Mouse (Mus musculus): Measurements from ENCODE around the gene Ednrb. TPM values are rescaled to one million over a fixed set of nuclear protein-coding genes. Genes with fewer than 3 reads are reported as not detected.
"Not testable (repeated sequence)": the region's sequence is repeated elsewhere in the genome, so short reads cannot be mapped to it uniquely, and the experiment has no call there.

The Ednrb gene
- polyA plus RNA-seq, 1 experiment = 11.5 TPM

GRCm38 (mm10) chr14:103823501-103823900, 20.7 kb downstream of the Ednrb start:
- no peak for DNase-seq (ENCODE audit: low spot score)

DNA sequence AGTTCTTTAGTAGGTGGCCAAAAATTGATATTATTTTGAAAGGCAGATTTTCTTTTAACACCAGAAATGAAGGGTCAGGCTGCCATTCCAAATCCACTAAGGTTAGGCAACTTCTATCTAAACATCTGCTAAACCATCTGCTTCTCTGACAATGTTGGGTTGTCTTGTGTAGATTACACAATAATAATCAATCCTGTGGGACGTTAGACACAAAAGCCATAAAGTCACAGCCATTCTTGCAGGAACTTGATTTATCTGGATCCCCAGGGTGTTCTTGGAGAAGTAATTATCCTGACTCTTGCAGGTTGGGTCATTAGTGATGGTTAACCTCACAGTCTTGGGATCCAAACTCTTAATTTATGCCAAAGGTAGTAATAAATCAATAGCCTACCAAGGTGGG, 21.6 kb downstream of the Ednrb start:
- DNase-seq (ENCODE audit: low spot score) = no peak

GRCm38 (mm10) chr14:103816637-103817308, 27.4 kb downstream of the Ednrb start:
- no peak for DNase-seq (ENCODE audit: low spot score)

DNA sequence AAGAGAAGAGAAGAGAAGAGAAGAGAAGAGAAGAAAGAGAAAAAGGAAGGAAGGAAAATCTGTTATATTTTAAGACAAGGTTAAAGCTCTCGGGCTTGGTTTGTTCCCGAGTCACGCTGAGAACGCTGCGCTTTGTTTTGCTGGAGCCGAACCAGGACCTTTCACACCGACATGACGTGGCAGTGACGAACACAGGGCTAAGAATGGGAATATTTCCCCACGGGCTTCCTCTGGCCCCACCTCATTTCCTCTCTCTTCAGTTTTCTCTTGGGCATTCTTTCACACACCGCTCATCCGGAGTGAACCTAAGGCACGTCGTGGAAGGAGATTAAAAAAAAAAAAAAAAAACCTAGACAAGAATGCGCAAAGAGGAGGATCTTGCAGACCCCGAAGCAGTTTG, 28.7 kb downstream of the Ednrb start:
- no peak for DNase-seq (ENCODE audit: low spot score)

DNA sequence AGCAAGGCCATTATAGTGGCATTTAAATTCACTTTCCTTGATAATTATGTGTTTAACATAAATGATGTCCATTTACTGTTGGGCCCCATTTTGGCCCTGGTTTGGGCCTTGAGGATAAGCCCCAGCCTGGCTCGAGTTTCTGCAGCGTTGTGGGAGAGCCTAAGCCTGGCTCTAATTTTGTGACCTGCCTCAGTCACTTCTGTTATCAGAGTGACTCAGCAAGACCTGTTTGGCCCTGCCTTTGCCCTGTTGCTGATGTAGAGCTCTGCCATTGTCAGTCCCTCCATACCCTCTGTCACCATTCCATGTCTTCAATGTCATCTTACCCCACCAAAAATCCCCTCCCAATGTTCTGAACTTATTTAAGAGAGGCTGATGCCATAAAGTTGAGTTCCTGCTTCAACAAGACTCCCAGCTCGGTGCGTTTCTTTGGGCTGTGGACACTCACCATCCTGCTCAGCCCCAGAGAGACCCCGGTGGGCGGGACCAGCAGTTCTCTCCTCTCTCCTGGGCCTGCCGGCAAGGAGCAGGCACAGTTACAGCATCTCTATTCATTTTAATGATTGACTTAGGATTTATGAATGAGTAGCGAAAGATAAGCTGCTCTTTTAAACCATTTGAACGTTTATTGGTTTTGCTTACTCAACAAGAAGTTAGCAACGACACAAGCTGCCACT, 30.0 kb downstream of the Ednrb start:
- no peak for DNase-seq (ENCODE audit: low spot score)

DNA sequence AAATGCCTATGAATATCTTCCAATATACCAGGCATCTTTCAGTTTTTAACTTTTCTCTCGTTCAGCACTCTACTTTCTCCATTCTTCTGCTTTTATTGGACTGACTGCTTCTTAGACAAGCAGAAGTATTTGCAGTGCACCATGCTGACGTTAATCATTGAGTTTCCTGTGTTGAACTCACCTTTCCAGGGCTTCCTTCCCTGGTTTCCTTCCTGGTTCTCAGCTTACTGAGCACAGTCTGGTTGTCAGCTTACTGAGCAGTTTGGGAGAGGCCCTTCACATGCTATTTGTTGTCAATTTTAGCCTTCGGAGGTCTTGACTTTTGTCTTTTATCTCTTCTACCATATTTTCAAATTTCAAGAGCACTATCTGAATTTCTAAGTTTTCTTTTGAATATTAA, 31.0 kb downstream of the Ednrb start:
- no peak for DNase-seq (ENCODE audit: low spot score)

DNA sequence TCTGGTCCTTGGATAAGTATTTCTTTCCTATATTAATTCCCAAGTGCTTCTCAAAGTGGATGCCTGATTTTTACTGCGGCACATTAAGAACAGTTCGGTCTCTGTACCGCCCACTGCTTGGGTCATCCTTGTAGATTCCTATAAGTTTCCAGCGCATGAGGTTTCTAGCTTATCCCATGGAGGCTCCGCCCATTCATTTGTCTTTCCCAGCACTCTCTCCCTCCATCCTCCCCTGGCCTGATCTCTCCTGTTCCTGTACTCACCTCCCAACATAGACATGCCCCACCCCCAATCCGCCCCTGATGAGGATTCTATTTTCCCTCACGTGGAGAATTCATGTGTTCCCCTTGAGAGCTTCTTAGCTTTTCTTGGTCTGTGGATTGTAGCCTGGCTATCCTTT, 32.9 kb downstream of the Ednrb start:
- no peak for DNase-seq (ENCODE audit: low spot score)

DNA sequence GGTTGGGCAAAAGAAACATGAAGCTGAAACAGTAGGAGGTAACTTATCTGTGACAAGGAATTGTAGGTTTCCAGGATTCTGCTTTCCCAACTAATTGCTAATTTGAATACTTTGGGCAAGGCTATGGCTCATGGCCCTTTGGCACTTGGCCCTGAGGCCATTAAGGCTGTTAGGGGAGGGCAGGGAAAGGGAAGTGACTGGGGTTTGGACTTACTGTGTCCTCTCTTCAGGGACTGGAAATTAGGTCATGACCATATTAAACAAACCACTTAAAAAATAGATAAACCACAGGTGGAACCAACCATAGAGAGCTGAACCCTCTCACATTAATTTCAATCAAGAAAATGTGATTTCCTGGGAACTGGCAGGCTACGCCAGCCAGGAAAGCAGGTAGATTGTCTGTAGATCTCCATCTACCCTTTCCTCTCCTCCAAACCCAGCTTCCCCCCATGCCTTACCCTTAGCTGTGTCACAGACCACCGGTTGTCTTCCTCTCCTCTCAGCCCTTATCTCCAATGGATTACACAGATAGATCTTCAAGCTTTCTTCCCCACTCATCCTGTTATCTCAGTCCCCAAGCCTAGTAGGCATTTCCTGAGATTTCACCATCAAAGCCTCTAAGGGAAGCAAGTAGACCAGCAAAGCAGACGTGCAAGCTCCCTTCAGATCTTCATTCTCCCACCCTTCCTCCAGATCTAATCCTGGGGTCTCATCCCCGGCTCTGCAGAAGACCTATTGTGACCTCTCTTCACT, 40.1 kb downstream of the Ednrb start:
- DNase-seq (ENCODE audit: low spot score) = no peak

DNA sequence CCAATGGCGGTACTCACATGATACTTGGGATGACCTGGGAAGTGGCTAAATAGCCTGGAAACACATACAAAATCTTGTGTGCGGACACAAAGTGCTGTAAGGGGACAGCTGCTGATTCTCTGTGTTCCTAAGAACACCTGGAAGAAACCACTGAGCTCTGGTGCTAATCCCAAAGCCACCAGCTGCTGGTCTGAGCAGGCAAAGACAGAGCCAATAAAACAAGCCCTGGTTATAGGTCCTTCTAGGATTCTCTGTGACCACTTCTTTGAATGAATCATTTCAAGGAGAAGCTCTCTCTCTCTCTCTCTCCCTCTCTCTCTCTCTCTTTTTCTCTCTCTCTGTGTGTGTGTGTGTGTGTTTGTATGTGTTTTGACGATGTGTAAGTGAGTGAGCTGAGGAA, 47.1 kb downstream of the Ednrb start:
- DNase-seq (ENCODE audit: low spot score) = no peak

DNA sequence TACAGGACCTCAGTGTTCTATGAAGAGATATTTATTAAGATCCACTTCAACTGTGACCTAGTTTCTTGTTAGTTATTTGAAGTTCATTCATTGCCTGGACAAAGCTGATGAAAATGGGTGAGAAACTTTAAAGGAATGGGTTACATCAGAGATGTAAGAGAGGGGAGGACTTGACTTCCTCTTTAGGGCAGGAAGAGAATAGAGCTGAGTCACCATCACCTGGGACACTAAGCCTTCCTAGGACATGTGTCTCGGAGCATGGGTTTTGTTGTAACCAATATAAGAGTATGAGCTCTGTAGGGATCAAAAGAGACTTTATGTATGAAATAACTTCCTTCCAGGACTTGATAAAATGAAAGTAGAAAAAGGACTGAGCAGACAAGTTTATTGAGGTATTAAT, 48.6 kb downstream of the Ednrb start:
- no peak for DNase-seq (ENCODE audit: low spot score)

GRCm38 (mm10) chr14:103793409-103793808, 50.8 kb downstream of the Ednrb start:
- no peak for DNase-seq (ENCODE audit: low spot score)

DNA sequence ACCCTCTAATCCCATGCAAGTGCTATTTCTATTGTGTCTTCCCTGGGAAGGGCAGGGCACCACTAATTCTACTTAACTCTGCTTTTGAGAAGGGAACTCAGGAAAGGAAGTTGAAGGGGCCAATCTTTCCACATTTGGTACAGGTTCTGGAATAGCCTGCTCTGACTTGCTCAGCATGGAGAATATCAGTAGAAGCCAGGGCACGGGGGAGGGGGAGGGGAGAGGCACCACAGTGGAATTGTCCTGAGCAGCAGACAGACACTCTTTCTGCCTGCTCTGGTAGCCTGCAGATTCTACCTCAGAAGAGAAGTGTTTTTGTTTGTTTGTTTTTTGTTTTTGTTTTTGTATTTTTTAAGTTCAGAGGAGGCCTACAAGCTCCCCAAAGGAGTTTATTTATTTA, 51.5 kb downstream of the Ednrb start:
- DNase-seq (ENCODE audit: low spot score) = no peak

DNA sequence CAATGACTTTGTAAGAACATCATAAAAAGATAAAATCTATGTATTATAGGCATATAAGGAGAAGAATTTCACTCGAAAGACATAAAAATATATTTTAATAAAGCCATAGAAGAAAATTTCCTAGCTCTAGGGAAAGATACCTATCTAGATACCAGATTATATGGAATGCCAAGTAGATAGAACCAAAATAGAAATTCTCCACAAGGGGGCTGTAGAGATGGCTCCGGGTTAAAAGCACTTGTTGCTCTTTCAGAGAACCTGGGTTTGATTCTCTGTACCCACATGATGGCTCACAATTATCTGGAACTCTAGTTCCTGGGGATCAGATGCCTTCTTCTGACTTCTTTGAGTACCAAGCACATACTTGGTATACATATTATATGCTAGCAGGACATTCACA, 56.7 kb downstream of the Ednrb start:
- no peak for DNase-seq (ENCODE audit: low spot score)

DNA sequence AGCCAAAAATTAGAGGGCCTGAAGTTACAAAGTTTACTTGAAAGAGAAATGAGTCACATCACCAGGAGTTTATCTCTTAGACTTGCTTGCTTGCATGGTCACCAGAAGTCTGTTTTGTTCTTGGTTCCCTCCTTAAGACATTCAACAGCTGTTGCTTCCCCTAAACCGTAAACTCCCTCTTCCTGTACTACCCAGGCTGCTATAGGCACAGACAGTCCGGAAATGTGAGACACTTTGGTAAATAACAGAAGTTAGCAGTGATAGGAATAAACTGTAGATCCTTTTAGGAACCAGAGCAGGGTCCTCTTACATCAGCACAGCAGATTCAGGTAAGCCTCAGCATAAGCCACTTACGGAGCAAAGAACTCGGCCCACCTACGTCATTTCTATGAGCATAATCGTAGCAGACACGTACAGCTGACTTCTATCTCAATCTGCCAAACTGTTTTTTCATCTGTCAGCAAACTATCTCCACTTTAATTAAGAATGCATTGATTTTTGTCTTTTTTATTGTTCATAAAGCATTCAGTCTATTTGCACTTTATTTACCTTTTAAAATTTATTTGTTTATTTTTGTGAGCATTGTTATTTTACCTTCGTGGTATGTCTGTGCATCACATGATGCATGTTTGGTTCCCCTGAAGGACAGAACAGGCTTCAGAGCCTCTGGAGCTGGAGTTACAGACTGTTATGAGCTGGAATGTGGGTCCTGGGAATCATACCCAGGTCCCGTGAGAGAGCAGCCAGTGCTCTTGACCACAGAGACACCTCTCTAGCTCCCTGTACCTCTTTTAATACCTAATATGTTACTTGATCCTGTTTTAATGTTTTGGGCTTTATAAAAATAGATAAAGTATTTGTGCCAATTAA, 58.9 kb downstream of the Ednrb start:
- DNase-seq (ENCODE audit: low spot score) = no peak

GRCm38 (mm10) chr14:103780336-103780735, 63.9 kb downstream of the Ednrb start:
- not testable (repeated sequence) for DNase-seq (ENCODE audit: low spot score)

GRCm38 (mm10) chr14:103779276-103779675, 64.9 kb downstream of the Ednrb start:
- no peak for DNase-seq (ENCODE audit: low spot score)

DNA sequence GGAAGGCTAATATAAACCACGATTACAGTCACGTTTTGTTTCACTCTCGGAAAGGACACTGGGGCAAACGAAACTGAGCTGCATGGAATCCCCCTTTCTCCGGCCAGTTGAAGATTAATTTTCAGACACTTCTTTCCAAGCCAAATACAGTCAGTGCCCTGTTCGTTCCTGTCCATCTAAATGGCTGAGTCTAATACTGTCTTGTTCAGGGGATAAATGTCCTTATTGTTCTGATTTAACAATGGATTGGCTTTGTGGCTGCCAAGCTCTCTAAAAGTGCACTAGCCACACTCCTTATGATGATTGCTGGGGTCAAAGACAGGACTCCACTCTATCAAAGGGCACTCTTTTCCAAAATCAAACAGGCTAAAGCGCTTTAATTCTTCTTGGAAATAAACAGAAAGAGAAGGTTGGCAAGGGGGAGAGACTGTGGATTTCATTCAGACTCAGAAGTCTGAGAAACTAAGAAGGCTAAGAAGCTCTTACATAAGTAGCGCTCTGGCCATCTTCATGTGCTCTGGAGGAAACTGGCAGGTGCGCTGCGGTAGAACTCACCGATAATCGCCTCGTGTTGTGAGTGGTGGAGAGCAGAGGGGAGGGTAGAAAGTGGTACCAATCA, 65.6 kb downstream of the Ednrb start:
- DNase-seq (ENCODE audit: low spot score) = no peak

GRCm38 (mm10) chr14:103778009-103778431, 66.2 kb downstream of the Ednrb start:
- DNase-seq (ENCODE audit: low spot score) = no peak

- DNase-seq (ENCODE audit: low spot score) = no peak
Observed at GRCm38 (mm10) chr14:103777386-103777785, 66.8 kb downstream of the Ednrb start.

DNA sequence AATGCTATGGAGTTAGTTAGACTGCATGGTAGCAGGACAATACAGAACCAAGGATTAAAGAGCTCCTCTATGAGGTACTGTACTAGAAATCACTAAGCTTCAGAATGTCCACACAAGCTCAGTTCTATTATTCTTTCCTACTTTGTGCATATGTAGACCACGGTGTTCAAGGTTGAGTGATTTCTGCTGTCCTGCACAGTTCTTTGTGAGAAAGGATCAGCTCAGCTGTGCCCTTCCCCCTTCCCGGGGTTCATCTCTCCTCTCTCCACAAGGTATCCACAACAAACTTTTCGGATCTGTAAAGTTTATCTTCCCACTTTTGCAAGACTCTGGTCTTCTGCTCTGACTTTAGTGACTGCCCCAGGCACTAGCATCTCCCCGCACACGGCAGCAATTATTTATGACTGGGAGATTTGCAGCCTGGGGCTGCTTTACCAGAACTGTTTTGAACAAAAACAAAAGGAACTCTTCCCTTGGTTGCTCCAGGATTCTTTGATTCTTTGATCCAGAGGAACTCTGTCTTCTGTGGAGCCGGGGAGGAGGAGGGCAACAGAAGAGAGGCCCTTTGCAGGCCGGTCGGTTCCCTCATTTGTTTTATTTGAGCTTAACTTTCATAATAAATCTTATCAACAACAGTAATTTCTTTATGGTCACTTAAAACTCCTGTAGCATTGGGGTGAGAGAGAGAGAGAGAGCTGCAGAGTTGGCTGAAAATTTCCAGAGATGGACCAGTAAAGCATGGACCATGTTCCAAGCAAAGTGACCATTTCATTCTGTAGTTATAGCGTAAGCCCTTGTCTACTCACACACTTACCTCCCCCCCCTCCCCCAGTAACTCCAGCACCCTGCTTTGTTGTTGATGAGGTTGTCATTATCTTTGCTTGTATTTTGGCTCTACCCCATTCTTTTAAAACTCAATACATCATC, 74.6 kb downstream of the Ednrb start:
- no peak for DNase-seq (ENCODE audit: low spot score)

All from urinary bladder, adult 2 months (tissue).